Mouse (Mus musculus): ENCODE results near the gene Thap12. TPM values are rescaled to one million over a fixed set of nuclear protein-coding genes. Genes with fewer than 3 reads are reported as not detected.

Thap12 gene
- total RNA-seq (2021): 100 to 1,000 TPM in 1 of 2 experiments, 10 to 100 TPM in 1; 80.3 to 106 TPM
- long read RNA-seq, experiment 1, transcript Thap12-201 (5 exons, 3,723 nt): major isoform, 28 of 71 reads
- long read RNA-seq, experiment 1, transcript Thap12-202 (6 exons, 1,123 nt): minor isoform, 5 of 71 reads
- long read RNA-seq, experiment 1, partial matches to known transcripts: 1 of 71 reads
- long read RNA-seq, experiment 1, other reads (novel, unspliced or antisense): 34 of 71 reads
- long read RNA-seq, experiment 2, transcript Thap12-201 (5 exons, 3,723 nt): major isoform, 57 of 112 reads
- long read RNA-seq, experiment 2, transcript Thap12-202 (6 exons, 1,123 nt): minor isoform, 12 of 112 reads
- long read RNA-seq, experiment 2, partial matches to known transcripts: 32 of 112 reads
- long read RNA-seq, experiment 2, other reads (novel, unspliced or antisense): 5 of 112 reads

GRCm38 (mm10) chr7:98702283-98703240 is at the start of gene Thap12:
TSS of gene Thap12 (plus strand) at chr7:98703103.
- peak; percentile 99 for DNase-seq

GRCm38 (mm10) chr7:98655681-98656530 is 47.0 kb upstream of the Thap12 start:
- DNase-seq: peak; percentile 75

GRCm38 (mm10) chr7:98656531-98657221 is 46.2 kb upstream of the Thap12 start, which contains the start of gene Emsy:
TSS of gene Emsy (minus strand) at chr7:98656783.
- DNase-seq: peak; percentile 96

- DNase-seq: no peak
These were observed 37.7 kb upstream of the Thap12 start for GRCm38 (mm10) chr7:98665166-98665565.

GRCm38 (mm10) chr7:98665726-98666125 is 37.2 kb upstream of the Thap12 start:
- DNase-seq: no peak

- DNase-seq: no peak
These were observed 34.8 kb upstream of the Thap12 start for GRCm38 (mm10) chr7:98667956-98668746.

DNA sequence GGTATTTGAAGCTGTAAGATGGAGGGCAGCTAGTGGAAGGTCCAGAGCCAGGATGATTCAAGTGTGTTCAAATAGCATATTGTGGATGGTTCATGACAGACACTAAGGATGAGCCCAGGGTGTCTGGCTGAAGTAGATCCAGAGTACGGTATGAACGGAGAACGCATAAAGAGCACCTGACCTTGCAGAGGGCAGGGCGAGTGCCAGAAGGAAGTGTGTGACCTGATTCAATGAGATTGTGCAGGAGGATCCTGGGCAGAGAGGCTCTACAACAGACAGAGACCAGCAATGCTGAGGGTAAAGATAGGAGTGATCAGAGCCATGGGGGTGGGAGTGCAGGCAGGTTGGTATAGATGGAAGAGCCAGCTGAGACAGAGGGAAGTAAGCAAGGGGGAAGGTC is 32.1 kb upstream of the Thap12 start:
- no peak for DNase-seq

DNA sequence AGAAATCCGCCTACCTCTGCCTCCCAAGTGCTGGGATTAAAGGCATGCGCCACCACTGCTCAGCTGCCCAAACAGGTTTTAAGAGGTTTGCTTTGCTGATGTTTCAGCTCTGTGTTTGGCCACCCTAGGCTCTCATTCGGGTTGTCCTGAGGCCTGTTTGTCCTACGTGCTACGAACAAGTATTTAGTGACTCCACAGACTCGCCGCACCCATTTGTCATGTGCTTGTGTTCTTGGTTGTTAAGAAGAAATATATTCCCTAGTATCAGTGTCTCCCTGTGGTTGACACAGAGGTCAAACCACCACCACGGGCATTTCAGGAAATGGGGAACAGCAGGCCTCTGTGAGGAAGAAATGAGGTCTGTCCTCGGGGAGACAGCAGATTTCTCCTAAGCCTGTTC is 31.5 kb upstream of the Thap12 start:
- no peak for DNase-seq

DNA sequence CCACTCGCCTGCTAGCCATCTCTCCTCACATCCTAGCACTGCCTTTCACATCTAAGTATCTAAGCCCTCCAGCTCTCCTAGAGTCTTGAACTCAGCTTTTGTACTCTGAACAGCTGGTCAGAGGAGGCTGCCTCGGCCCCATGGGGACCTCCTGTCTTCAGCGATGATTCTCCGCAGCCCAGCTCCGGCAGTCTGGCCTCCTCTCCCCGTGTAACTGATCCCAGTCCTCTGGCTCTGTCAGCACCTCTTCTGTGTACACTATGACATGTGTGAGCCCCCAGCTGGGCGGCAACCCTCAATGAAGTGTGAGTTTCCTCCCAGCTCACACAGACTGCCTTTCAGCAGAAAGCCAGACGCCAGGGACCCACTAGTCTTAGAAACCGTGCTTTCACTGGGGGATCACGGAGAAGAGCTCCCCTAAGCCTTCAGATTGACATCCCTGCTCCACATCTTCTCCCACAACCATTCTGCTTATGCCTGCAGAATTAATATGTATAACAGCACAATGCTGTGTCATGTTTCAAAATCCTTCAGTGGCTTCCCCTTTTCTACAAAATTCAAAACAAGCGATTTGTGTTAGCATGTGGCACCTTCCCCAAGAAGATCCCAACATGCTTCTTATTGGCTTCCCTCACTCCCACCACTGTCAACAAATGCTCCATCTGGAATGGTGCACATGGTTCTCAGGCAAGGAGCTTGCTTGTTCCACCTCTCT is 30.5 kb upstream of the Thap12 start:
- DNase-seq: peak; percentile 78

DNA sequence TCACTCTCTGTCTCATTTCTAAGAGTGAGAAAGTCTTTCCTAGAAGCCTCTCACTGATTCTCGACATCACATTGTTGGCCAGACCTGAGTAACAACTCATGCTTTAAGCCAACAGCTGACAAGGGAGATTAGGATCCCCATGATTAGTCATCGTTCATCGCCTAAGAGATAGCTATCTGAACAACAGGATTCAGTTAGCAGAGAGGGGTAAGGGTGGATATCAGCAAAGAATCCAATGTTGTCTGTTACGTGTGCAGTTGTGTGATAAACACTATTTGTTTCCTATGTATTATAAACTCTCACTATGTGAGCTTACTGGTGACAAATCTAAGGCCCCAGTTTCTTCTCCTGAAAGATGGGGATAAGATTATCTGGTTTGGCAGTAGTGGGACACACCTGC is 28.6 kb upstream of the Thap12 start:
- no peak for DNase-seq

DNA sequence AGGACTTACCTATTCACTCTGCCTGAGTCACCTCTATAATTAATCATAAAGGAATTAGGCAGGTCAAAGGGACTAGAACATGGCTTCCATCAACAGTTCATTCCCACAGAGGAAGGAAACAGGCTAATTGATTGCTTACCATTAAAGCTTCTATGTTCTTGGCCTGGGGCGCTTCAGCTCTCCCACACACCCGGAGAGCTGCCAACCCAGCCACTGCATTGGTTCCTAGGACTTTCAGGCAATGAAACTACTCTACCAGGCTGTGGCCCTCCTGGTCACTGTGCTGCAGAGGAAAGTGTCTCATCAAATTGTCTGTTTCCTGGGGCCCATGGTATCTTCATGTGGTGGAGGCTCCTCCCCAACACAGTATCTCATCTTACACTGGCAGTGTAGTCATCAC is 25.4 kb upstream of the Thap12 start:
- DNase-seq: no peak

DNA sequence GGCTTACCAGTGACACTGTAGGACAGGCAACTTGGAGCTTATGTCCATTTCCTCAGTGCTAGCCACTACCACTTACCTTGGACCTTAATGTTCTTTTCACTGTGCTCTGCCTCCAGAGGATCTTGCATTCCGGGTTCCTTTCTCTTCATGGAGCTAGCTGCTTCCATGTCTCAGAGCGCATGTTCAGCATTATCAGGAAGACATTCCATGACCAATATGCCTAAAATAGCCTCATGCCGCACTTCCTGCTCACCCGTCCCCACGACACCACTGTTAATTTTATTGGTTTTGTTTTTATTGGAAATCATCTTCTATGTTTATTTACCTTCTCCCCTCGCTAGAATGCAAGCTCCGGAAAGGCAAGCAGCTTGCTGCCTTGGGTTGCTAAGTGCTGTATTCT is 24.5 kb upstream of the Thap12 start:
- no peak for DNase-seq

- DNase-seq: no peak
These were observed 22.2 kb upstream of the Thap12 start for GRCm38 (mm10) chr7:98680691-98681090.

GRCm38 (mm10) chr7:98682821-98683220 is 20.1 kb upstream of the Thap12 start:
- no peak for DNase-seq

DNA sequence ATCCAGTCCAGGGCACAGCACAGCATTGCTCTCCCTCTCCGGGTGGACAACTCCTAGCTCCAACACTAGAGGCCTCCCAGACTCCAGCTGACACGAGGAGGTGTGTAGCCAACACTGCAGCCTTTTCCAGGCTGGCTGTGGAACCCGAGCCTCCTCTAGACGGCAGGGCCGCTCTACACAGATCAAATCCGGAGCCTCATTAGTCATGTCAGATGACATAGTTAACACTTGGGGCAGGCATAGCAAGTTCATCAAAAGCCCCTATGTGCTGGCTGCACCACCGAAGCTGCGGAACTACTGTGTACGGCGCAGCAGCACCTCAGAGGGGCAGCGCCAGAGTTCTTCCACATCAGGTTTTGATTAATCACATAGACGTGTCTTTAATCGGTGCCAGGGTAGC is 17.0 kb upstream of the Thap12 start:
- DNase-seq: peak; percentile 33

GRCm38 (mm10) chr7:98690126-98690525 is 12.8 kb upstream of the Thap12 start:
- no peak for DNase-seq

DNA sequence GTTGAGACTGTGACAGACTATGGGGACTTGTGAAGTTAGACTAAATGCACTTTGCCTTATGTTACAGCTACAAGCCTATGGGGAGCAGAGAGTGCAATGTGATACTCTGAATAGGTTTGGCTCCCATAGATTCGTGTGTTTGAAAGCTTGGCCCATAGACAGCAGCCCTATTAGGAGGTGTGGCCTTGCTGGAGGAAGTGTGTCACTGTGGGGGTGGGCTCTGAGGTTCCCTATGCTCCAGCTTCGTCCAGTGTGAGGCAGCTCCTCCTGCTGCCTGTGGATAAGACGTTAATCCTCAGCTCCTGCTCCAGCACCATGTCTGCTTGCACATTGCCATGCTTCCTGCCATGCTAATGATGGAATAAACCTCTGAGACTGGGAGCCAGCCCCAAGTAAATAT is 12.1 kb upstream of the Thap12 start:
- DNase-seq: no peak

DNA sequence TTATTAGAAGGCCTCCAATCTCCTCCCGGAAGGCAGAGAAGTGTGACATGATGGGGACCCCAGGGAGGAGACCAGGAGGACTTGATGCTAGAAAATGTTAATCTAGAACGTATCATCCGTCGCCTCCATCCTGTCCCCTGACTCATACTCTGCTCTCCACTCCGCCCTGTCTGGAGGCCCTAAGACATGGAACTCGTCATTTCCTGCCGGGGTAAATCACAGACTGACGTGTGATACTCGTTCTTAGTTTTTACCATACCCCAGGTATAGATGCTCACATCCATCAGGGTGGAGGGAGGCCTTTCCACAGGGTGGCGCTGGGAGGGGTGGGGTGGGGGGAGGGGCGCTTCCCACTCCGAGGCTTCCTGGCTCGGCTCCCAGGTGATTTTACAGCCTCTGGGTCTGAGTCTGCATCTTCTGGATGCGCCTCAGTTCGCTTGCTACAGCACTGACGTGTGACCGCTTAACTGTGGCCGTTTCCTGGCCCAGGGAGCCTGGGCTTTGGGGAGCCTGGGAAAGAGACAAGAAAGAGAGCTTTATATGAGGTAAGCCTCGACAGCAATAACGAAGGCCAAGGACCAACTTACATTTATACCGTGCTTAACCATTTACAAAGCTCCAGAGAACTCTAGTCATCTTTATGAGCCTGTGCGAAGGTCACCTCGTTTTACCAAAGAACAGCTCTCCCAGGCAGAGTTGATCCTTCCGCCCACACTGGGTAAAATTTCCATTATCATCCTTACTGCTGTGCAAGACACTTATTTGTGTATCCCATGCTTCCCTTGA is 9.9 kb upstream of the Thap12 start:
- DNase-seq: peak; percentile 22

GRCm38 (mm10) chr7:98694046-98694445 is 8.9 kb upstream of the Thap12 start:
- DNase-seq: no peak

Measured in gastrocnemius, postnatal 25 days (tissue).